8 mouse cellular contexts compared by ENCODE assay signal in genomic region chr14:56963969-56964734, GRCm38 (mm10).
DNase-seq lines count a peak whose midpoint lies in the region; ATAC-seq and TF ChIP-seq lines count a peak whose summit lies in the region.

No protein-coding gene starts in this region.

- intact Hi-C loops in heart, adult 2 months (cut with DNase I) = loop anchor here (1.0 kb wide), 1 partner anchor 93 kb away; no protein-coding TSS in a partner anchor

- peak; percentile 80 for ATAC-seq in megakaryocyte progenitor cell, adult 5-6 weeks (replicated peaks; ENCODE audit: poor library complexity)
- no peak for ATAC-seq in granulocyte monocyte progenitor cell, adult 5-6 weeks (replicated peaks; ENCODE audit: poor library complexity, severe bottlenecking)

- H3K27me3 ChIP-seq in heart, adult 2 months (ENCODE audit: control insufficient read depth, insufficient read depth, low read length) = no peaks in the 10 kb centered on the region

- no peaks in the 10 kb centered on the region for H3K4me1 ChIP-seq in heart, adult 2 months (ENCODE audit: control insufficient read depth, insufficient read depth, low read length)

- DNase-seq in heart, adult 2 months = no peak
- DNase-seq in heart, adult 9 months (ENCODE audit: low spot score in 2 of 2) = no peak
- peak; percentile 21 for DNase-seq in ovary, postnatal 14 days (ENCODE audit: low spot score)
- no peak for DNase-seq in ovary, postnatal 36 days (ENCODE audit: low spot score)
- peak; percentile 19 for DNase-seq in fibroblast of lung, adult 2 months (ENCODE audit: low read depth)
- DNase-seq in right cerebral cortex, adult 18-20 months = no peak

- TF ChIP-seq POLR2A in heart, adult 2 months (IDR thresholded peaks at IDR 0.05; ENCODE audit: insufficient read depth, low read depth, low read length) = no peak

- no peaks in the 10 kb centered on the region for H3K36me3 ChIP-seq in heart, adult 2 months (ENCODE audit: control insufficient read depth, insufficient read depth, low read length)

- H3K9ac ChIP-seq in heart, adult 2 months (ENCODE audit: low read depth, low read length) = no peak overlapping the region

- TF ChIP-seq CTCF in heart, adult 2 months (IDR thresholded peaks at IDR 0.05) = peak; percentile 82

- TF ChIP-seq EP300 in heart, adult 2 months (IDR thresholded peaks at IDR 0.05; ENCODE audit: insufficient read depth, low read depth, low read length) = no peak

- H3K27ac ChIP-seq in heart, adult 2 months = no peak overlapping the region

- H3K79me2 ChIP-seq in heart, adult 2 months (replicated peaks; ENCODE audit: control insufficient read depth, insufficient read depth, low read length) = no peaks in the 10 kb centered on the region

- no peak overlapping the region for H3K4me3 ChIP-seq in heart, adult 2 months

- WGBS in heart, adult 2 months = 60% methylated on average over 2 of the region's 2 CpGs

Comparison
In these comparisons a context has a peak if more than half of its experiments do, and no peak if none do; other contexts are left out.
1. DNase-seq: peak in ovary, postnatal 14 days (single experiment) and fibroblast of lung, adult 2 months (single experiment); none in heart, adult 2 months (0 of 2), heart, adult 9 months (0 of 2), ovary, postnatal 36 days (single experiment) and right cerebral cortex, adult 18-20 months (single experiment).